Mouse (Mus musculus): ENCODE measurements around the gene Ube2z.

DNA sequence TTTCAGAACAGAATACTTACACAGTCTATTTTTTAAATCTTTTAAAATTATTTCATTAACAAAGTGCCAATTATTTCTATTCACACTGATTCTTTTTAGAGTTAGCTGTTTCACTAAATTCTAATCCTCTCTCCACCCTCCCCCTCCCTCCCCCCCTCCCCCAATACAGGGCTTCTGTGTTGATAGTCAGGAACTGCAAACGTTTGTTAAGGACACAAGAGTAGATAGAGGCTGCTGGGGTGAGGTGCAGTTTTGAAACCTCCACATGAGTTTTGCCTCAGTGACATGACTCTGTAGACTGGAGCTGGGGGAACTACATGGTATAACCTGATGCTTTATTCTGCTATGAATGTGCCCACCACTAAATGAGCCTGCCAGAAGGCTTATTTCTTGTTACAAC lies 56.4 kb downstream of the Ube2z start:
- no peak for TF ChIP-seq GATA1 (IDR thresholded peaks at IDR 0.05; ENCODE audit: borderline replicate concordance, low read length)
- TF ChIP-seq FLI1 (IDR thresholded peaks at IDR 0.05; ENCODE audit: low read length), result no peak
